Mouse (Mus musculus) embryo, embryonic 9.5 days (tissue): ENCODE data around the gene Fads1.

Experiments used
- DNase-seq: peaks from one replicate; pipeline ENCODE4 v3.0.0-alpha.2; 2017; ENCODE audit errors: extremely low spot score

The Fads1 gene

DNA sequence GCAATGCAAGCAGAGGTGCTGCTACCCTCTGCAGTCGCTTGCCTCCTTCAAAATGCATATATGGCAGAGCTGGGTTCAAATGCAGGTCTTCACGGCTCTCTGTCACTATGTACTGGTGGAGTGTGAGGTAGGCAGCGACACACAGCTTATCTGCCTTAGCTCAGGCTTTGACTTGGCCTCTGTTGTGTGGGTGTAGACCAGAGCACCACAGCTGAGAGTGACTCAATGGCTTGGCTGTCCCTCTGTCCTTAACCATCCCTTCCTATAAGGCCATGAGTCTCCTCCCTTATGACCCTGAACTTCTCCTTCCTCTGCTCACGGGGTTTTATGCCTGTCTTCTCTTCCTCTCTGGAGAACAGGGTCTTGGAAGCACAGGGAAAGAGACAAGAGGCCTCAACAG lies 28.2 kb downstream of the Fads1 start:
- DNase-seq, result no peak

DNA sequence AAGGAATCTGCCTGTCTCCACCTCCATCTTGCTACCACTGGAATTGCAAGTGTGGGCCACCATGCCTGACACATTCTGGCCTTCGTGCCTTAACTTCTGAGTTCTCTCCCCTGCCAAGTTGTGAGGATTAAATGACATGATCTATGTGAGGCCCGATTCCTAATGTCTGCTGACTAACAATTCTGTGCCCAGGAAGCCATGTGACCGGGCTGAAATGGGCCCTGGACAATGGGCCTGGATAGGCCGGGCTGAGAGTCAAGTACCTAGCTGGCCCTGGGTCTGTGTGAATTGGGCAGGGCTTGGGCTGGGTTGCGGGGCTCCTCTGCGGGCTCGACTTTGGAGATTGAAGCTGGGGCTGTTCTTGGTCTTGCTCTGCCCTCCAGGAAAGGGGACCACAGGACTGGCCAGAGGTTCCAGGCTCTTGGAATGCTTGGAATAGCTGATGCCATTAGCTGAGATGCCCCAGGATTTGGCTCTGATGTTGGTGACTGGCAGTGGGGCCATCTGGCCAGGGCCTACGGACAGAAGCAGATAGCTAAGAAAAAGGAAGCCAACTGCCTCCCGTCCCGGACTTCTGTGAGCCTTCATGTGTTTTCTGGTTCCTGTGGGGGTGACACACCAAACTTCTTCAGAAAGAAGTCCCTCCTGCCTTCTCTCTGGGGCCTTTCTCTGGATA lies 31.2 kb downstream of the Fads1 start:
- no peak for DNase-seq

DNA sequence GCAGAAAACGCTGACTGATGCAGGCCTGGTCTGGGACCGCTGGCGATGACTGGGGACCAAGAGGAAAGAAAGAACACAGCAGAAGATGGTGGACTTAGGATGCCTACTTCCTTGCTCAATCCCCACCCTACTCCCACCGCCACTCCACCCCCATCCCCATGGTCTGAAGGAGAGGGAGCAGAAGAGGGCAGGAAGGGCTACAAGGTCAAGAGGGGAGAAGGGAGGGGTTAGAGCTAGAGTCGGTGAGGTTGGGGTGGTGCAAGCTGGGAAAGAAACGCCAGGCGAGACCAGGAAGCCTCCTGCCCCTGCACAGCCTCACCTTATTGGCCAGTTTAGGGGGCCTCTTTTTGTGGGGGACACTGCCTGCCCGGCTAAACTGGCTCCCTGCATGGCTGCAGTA lies 33.4 kb downstream of the Fads1 start:
- no peak for DNase-seq

DNA sequence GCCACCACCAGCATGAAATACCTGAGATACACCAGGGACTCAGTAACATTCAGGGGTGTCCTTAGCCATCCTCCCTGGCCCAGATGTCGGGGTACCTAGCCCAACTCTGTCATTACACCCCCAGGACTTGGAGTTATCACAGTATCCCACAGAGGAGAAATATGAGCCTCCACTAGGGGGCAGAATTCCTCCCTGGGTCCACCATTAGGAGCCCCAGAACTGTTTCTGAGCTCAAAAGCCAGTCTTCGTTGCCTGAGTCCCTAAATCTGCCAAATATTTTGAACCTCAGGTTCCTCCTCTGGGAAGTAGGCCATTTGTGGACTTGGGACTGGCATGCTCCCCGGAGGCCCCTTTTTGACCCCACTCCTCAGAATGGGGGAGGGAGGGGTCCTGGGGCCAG lies 36.4 kb downstream of the Fads1 start:
- DNase-seq, result peak; percentile 51

DNA sequence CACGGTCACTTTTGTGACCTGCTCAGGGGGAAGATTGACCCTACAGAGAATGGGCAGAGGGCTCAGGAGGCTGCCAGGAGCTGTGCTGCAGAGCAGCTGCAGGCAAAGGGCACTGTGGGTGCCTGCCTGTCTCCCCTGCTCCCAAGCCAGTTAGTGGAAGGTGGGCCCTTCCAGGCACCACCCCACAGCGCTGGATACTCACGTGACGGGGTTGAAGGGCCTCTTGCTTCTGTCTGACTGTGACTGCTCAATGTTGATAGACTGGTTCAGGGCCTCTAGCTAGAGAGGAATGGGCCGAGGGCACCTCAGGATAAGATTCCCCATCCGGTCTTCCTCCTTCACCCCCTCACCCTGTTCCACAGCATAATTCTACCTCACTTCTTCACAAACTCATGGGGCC lies 36.9 kb downstream of the Fads1 start:
- DNase-seq, result no peak

DNA sequence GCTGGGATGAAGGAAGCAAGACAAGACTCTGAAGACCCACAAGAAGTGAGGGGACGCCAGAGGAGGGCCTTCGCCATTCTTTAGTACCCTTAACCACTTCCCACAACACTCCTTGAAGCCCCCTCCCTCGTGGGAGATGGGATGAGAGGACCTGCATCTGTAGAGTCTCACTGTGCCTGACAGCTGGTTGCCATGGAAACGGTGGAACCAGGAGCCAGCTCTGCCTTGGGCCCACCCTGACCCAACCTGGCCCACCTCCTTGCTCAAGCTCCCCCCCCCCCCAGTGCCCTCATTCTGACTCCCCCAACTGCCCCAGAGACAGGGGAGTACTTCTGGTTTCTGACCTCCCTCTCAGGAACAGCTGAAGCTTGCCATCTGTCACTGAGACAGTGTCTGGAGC lies 38.9 kb downstream of the Fads1 start:
- peak; percentile 54 for DNase-seq

DNA sequence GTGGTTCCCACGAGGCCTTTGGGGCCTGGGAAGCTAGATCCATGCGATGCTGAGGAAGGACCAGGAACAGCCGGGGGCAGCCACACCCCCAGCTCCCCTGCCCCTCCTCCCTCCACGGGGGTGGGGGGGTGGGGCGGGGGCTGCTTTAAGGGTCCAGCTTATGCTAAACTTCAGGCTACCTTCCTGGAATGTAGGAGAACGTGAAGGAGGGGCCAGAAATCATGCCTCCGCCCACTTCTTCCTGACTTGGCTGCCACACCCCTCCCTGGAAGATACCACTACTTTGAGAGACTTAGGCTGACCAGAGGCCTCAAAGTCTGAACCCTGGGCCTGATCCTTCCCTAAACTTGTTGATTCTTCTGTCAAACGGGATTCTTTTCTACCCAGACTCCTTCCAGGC lies 40.0 kb downstream of the Fads1 start:
- peak; percentile 34 for DNase-seq

DNA sequence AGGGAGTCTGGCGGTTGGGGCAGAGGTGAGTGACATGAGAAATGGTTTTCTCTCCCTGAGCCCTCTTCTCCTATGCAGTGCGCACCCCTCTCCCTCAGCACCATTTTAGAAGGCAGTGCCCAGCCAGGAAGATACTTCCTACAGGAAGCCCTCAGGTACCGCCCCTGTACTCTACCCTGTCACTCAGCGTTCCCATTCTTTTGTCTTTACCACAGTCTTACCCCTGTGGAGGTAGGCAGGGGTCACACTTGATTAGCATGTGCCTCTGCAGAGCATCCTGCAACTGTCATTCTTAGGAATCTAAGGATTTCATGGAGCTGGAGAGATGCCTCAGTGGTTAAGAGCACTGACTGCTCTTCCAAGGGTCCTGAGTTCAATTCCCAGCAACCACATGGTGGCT lies 40.9 kb downstream of the Fads1 start:
- DNase-seq, result no peak

DNA sequence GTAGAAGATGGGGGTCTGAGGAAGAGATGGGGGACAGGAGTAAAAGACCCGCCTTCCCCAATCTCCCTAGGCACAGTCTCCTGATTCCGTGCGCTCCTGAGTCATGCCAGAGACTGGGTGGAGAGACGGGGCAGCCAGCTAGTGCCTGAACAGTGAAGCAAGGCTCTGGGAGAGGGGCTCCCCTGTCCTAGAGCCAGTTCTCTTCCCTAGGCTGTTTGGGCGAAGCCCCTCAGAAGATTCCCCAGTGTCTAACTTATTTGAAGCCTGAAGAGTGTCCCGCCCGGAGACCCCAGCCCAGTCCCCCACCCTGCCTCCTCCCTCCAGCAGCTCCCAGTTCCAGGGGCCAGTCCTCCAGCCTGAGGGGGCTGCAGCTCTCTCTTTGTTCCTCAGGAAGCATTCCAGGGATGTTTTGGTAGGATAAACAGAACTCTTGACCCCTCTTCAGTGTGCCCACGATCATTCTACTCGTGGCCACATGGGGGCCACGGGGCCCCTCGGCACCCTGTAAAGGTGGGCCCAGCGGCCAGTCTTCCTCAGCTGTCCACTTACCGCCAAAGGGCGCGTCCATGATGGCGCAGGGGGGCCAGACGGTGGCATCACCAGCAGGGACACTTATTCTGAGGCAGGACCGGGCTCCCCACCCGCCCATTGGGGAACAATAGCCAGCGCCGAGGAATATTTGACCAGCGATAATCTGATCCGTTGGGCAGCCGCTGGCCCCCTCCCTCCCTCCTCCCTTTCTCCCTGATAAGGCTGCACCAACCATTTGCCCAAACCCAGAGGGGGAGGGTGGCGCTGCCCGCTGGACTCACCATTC lies 42.2 kb downstream of the Fads1 start:
- peak; percentile 71 for DNase-seq

DNA sequence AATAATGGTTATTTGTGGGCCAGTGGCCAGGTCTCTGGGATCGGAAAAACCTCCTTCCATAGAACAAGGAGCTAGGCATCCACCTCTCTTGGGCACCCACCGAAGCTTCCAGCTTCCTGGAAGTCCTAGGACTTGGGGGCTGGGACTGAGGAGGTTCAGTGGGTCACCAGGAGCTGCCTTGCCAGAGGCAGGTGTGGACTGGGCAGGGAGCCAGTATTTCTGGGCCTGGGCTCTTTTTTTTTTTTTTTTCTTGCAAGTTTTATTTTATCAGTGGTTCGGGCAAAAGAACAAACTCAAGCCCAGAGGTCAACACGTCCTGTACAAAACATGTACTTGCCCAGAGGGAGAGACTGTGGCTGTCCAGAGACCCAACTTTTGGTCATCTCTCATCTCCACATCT lies 43.1 kb downstream of the Fads1 start:
- DNase-seq, result no peak

DNA sequence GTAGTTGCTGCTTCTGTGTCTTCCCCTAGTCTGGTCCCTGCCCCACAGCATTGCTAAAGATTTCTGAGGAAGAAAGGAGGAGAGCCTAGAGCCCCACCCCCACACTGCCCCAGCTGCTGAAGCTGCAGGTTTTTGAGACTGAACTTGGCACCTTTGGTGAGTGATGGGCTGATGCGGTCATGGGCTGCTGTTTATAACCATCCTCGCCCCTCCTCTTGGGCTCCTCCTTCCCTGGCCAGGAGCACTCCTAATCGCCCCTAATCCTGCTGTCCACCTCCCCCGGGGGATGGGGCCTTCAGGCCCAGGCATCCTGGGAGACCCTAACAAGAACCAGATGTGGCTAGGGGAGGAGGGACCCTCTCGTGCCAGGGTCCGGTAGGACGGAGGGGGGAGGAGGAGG lies 48.3 kb downstream of the Fads1 start:
- peak; percentile 65 for DNase-seq

DNA sequence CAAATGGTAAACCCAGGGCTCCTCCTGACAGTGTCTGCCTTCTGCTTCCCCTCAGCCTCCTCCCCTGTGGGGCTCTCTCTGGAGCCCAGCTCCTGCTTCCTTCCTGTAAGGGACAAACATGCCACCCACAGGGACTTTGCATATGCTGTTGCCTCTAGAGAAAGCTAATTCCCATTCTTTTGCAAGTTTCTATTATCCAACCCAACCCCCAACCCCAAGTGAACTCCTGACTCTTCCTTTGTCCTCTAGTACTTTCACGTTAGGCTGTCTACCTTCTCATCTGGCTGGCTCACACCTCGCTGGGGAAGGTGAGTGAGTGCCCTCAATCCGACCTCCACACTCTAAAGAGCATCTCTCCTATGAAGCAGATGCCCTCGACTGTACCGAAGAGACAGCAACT lies 49.2 kb downstream of the Fads1 start:
- DNase-seq, result no peak

DNA sequence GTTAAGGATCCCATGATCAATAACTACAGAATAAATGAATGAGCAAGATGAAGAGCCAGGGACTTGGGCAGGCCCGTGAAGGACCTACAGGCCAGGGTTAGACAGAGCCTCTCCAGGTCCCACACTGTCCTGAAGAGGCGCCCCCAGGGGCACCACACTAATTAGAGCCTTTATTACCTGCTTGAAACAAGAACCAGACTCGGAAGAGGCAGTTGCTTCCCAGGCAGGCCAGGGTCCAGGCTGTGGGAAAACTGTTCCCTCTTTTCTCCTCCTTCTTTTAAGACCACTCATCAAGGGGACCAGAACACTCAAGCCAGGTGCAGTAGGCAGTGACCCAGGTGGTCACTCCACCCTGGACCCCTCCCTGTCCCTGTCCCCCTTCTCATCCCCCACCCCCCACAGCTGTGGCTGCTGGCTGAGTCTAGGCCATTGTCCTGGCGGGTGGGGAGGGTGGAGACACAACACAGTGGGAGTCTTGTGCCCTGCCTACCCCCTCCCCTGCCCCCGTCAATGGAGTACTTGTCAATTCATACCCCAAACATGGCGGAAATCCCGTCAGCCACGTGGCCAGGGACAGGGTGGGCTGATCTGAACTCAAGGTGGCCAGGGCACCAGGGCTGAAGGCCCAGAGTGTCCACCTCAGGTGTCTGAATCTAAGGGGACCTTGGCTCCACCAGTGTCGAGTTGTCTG lies 49.8 kb downstream of the Fads1 start:
- no peak for DNase-seq

DNA sequence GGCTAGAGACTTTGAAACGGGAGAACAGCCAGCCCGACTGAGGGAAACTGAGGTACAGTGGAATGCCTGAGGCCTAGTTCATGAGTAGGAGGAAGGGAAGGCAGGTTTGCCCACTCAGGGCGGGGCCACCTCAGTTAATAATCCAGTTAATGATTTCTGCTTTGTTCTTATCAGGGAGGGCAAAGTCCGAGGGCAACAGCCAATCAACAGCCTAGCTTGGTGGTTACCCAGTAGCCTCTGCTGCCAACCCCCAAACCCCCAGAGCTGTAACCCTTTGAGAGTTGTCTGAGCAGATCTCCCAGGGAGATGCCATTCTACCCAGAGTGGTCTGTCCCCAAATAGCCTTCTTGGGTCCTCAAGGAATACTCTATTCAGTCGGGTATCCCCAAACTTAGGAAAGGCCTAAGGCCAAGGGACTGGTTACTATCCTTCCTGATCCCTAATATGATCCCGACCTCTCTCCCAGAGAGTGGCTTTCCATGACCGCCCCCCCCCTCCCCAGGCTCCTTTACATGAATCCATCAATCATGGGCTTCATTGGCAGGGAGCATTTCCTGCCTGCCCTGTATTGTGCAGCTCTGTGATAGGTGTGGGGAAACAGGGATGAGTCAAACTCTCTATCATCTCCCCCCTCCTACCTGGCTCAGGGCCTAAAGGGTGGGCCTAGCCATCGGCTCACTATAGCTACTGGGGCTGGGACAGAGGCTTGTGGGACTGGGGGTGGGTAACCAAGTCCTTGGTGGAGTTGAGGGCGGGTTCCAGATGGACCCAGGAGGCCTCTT lies 53.3 kb downstream of the Fads1 start:
- no peak for DNase-seq

DNA sequence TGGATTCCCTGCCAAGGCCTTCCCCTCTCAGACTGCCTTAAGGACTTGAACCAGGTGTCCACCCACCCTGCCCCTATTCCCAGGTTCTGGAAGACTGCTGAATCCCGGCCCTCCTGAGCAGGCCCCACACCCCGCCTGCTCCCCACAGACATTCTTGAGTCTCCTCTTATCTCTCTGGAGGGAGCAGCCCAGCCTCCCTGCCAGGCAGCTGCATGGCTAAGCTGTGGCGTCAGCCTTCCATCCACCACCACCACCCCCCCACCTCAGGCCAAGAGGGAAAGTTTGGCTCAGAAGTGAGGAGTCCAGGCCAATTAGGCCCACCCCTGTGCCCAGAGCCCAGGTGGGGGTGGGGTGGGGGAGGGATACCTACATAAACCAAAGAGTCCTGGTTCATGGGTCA lies 55.8 kb downstream of the Fads1 start:
- DNase-seq, result no peak

DNA sequence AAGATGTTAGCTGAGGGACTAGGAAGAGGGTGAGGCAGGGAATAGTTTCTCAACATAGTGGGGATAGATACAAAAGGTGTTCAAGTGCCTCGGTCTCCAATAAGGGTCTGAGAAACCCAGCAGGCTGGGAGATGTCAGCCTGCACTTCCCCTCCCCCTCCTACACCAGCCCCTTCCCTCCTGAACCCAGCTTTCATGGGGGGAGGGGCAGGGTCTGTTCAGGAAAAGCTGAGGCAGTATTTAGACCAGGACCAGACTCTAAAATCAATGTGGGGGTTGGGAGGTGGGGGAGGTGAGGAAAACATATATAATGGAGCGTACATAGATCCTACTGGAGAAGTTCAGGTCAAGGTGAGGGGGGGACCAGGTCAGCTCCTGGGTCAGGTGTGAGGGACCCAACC lies 56.7 kb downstream of the Fads1 start:
- no peak for DNase-seq

DNA sequence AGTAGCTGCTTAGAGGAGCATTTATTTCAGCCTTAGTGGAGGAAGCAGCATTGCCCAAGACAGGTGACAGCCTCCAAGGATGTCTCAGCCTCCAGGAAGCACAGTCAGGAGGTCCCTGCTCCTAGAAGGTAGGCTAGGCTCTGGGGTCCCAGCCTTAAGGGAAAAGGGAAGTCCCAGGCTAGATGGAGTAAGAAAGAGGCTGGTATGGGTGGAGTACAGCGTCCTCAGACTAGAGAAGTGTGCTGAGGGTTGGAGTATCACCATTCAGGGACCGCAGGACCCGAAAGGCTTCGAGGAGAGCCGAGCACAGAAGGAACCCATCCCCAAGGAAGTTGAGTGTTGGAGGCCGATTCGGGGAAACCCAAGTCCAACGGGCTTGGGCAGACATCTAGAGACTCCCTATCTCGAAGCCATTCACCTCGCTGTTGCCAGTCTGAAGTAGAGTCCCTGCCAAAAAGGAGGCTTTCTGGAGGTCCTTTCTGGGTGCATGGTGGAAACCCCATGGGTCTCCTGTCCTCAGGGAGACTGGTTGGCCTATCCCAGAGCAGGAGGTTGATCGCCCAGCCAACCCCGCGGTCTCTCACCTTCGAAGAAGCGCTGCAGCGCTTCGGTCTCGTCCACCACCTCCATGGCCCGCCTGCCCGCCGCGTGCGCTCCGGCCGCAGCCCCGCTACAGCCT lies 57.4 kb downstream of the Fads1 start:
- no peak for DNase-seq

DNA sequence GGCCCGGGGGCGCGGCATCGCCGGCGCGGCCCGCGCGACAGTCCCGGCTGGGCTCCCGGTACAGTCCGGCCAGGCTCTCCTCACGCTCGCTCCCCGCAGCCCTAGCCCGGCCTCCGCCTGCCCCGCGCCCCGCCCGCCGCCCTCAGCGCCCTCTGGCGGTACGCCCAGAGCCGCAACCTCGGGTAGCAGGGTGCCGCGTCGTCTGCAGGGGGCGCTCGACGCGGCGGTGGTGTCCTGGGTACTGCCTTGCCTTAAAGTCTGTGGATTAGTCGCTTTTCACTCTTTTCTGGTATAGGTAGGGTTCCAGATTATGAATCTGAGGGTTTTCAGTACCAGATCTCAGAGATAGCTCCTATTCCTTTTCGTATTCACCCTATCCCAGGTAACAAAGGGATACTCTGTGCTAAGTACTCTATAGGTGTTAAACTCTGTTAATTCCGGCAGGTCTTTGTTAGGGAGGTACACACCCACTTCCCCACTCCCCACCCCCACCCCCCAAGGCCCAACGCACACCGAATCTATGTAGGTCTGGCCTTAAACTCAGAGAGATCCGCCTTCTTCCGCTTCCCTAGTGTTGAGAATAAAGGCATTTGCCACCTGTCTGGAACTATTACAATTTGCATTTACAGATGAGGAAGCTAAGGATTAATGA lies 58.1 kb downstream of the Fads1 start, which contains the start of gene Myrf:
Gene Myrf, minus strand, starts transcription at position 95 of the 652 bp plus-strand sequence.
- peak; percentile 87 for DNase-seq

DNA sequence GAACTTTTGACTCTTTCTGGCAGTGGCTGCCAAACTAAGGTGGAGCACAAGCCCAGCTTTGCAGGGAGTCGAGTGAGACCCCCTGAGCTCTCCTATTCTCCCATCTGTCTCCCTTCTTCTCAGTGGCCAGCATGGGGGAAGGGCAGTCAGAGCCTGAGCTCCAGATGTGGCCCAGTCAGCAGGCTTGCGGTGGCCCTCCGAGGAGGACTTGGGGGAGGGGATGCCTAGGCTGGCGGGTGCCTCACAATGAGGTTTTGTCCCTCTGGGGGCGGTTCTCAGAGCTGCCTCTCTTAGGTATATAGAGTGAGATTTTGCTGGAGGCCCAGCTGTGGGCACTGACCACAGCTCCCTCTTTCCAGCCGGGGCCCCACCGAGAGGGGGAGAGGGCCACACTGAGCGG lies 60.2 kb downstream of the Fads1 start:
- peak; percentile 65 for DNase-seq

DNA sequence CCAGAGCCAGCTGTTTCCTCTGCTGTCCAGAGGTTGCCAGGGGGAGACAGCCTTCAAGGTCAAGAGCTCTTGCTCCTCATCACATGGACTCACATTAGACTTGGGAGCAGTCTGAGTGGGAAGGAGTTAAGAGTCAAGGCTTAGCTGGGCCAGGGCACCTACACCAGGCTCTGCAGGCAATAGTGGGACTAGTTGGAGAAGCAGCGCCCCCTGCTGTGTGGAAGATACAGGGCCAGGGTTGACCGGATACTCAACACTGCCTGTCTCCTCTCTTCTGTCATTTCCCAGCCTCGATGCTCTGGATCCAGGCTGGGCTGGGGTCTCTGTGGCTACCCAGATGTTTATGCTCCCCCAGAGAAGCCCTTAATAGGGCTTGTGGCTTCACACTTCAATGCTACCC lies 61.5 kb downstream of the Fads1 start:
- DNase-seq, result peak; percentile 71
